Mouse (Mus musculus): ENCODE results near the gene Tanc1.
A peak's percentile ranks its signal among the peaks of the same experiment; 100 is the strongest.

The Tanc1 gene

DNA sequence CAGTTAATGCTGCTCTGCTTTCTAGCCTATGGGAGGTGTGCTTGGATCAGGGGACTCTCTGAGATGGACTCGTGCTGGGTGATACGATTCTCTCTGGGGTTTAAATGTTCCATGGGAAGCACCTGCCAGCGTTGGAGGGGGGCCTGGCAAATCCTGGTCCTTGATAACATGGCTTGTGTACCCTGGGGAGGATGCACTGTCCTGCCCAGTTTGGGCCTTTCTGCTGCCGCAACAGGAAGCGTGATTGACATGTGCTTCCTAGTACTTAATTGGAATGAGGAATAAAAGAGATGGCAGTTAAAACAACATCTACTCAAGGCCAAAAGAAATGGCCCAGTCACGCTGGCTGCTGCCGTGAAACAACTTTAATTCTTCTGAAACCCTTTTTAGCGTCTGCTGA lies 109.3 kb downstream of the Tanc1 start:
- no peak for DNase-seq

DNA sequence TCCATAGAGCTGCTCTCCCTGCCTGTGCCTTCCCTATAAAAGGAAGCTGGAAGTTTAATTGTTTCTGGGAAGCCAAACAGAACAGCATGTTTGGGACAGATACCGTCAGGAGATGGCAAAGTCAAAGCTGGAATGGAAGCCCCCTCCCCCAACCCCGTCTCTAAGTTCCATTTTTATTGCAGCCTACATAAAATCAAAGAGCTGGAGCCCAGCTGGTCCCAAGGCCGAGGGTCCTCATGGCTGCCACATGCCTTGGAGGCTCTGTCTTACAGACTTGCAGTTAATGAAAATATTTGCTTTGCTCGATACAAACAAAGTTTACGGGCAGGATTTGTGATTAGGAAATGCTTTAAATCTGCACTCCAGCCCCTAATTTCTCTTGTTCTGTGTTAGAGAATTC lies 109.9 kb downstream of the Tanc1 start:
- DNase-seq = no peak

DNA sequence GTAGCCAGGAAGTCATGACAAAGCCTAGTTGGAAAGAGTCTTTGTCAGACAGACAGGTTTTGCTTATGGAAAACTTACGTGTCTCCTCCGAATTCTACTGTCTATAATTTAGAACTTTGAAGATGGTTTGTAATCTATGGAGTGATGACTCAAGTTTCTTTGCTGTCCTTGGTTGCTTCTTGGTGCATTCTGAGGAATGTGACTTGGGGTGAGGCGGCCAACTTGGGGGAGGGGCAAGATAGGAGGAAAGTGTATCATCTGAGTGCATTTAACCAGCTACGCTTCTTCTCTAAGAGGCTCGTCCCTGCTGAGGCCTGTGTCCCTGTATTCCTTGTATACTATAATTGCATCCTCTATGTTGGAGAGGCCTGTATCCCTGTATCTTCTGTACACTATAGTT lies 111.5 kb downstream of the Tanc1 start:
- no peak for DNase-seq

DNA sequence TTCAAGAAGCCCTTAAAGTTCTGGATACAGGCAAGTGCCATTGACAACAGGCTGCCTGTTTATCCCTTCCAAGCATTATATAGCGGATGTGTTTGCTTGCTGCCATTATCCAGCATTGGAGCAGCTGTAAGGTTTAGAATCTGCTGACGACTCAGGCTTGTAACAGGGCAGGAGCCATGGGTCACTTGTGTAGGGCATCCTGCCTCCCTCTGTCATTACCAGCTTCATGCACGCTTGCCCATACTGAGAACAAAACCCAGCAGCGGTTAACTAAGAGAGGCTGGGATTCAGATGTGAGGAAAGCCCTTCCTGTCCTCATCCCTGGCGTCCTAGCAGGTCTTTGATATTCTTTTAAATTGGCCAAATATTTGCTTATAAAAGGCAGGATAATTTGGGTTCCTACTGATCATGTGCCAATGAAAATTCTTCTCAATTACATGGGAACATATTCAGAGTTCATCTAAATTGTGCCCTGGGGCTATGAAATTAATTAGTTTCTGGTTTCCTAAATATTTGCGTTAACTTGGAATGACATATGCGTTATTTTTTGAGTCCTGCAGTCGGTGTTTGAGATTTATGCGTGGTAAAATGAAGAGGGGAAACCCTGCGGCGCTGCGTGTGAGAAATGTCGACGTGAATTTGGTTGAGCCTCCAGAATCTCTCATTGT lies 113.8 kb downstream of the Tanc1 start:
- DNase-seq = no peak

DNA sequence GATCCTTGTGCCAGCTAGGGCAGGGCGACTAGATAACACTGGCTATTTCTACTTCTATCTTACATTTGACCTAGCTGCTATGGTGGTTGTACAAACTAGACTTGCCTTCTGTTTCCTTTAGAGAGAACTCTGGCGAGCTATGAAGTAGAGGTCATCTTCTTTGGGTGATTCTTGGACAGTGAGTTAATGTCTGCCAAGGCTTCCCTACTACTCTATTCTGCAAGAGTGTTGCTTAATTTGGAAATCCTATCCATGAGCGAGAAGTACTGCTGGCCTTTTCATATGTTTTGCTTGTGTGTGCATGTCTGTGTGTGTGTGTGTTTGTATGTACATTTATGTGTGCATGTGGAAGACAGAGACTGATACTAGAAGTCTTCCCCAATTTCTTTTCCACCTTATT lies 120.0 kb downstream of the Tanc1 start:
- no peak for DNase-seq

DNA sequence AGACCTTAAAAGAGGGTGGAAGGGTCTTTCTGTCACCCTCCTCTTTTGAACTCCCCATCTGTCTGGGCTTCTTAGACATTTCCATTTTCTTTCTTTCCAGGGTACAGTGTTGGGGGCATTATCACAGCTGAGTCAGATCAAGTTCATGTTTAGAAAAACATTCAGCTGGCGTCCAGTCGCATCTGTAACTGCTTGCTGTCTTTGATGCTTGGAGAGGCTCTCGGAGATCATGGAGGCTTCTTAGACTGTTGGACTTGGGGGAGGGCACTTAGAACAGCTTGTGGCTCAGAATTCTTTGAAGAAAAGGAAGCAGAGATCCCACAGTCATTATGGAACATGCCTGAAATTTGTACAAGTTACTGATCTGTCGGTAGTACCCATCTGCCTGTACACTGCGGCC lies 121.6 kb downstream of the Tanc1 start:
- DNase-seq = no peak

DNA sequence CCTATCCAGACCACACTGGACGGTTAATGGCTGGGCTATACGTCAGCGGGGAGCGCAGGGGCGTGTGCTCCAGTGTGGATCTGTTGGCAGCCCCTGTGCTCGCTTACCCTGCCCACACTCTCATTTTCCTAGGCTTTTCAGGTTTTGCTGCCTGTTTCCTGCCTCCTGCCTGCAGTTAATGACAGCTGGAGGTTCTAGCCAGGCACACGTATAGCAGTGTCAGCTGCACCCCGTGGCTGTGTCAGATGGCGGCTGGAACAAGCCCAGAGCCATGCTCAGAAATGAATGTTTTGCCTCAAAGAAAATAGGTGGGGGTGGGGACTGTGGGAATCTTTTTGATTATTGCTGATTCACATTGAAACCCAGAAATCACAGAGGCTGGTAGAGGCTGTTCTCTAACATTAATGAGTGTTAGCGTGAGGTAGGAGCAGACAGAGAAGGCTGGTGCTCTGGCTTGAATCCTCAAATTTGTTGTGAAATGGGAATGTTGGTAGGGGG lies 124.6 kb downstream of the Tanc1 start:
- no peak for DNase-seq

DNA sequence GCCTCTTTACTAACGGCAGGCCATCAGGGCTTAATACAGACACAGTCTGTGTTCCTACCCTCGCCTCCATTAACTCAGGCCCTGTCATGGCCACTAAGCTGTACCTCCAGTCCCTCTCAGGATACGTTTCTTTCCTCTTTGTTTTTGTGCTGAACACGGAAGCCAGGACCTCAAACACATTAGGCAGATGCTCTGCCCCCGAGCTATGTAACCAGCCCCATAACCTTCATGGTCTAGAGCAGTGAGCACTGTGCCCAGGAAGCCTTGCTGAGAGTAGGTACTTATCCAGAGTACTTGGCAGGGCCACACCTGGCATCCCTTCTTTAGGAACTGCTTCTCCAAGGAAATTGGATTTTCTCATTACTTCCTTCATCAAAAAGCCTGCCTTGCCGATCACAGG lies 125.5 kb downstream of the Tanc1 start:
- DNase-seq = no peak

DNA sequence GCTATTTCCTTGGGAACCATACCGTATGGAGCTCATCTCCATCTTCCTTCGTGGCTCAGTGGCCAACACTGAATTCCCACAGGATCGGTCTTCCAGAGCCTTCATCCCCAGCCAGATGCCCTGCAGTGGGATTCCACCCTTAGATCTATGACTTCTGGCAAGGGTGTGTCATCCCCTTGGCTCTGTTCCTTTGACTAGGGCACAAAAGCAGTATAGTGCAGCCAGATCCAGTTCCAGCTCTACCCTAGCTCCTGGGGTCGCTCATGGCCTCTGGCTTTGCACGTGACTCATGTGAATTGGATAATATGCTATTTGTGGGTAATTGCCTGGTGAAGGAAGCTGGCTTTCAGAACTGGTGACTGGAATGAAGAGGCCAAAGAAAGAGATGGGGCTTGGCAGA lies 126.5 kb downstream of the Tanc1 start:
- DNase-seq = no peak

DNA sequence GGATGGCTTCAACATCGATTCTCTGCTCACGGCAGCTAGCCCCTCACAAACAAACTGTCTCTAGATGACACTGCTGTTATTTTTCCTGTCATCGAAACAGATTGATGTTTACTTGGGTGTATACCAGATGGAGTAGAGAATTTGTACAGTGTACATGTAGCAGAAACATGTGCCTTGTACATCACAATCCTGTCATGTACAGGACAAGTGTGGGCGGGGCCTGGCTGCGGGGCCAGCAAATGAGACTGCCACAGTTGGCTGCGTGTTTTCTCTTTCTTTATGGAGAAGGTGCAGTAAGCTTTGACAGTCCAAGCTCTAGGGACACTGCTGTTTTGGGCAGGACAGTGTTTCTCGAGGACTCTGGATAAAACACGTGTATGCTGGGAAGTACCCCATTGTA lies 127.2 kb downstream of the Tanc1 start:
- DNase-seq = no peak

DNA sequence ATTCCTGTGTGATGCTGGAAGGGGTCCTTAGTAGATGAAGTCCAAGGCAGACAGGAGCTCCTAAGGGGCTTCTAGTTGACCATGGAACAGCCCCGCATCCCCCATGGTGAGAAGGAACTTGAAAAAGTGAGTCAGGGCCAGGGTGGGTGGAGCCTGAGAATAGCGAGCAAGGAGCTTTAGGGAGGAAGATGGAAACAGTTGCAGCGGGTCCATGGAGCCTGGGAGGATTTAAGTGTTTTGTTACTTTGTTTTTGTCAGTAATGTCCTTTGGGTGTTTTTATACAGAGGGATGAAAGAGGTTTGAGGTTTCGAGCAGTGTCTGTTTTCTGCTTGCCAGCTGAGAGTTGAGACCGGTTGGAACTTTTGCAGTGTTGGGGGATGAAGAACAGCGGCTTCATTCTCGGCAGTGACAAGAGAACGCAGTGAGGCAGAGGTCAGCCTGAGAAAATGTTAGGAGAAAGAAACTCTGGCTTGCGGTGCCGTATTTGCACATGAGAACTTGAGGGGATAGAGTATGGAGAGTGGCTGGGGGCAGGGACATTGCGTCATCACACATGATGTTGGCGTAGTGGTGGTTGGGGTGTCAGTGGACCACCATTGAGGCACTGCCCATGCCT lies 130.8 kb downstream of the Tanc1 start:
- DNase-seq = no peak

DNA sequence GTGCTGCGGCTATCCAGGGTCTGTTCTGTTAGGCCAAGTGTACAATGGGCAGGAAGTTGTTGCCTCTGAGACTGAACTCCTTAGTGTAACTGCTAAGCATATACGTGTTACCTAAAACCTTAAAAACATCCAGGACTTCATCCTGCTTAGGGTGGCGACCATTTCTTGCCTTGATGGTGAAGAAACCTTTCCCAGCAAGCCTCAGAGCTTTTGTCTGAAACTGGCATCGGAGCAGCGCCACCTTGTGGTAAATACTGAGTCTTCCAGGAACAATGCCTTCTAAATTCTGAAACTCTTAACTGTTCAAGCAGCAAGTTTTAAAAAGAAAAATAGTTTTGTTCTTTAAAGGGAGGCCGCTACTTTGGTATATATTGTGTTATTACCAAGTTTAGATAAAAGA lies 133.6 kb downstream of the Tanc1 start:
- DNase-seq = peak; percentile 64

DNA sequence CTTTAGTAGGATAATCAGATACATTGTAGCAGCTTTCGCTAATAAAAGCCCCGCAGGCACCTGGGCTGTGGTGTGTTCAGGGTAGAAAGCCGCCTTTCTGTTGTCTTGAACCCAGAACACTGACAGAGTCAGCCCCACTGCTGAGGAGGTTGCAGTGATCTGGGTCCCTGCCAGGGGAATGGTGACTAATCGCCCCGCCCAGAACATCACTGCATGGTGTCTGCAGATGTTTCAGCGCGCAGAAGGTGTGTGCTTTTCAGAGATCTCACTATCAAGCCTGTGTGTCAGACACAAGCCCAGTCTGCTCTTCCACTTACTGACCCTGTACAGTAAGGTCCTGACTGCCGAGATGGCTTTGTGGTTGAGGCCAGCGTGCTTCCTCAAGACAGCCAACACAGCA lies 134.2 kb downstream of the Tanc1 start:
- DNase-seq = no peak

DNA sequence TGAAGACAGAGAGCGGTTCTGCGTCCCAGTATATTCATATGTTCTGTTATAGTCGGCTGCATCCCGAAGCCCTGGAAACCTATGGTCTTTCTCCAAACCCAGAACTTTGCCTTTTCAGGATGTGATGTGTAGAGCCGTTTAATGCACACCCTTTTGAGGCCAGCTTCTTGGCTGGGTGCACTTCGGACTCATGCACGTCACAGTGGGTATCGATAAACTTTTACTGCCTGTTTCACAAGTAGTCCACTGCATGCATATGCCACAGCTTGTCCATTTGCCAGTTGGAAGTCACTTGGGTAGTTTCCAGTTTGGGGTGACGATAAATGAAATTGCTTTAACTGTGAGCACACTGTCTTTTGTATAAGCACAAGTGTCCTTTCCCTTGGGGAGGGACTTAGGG lies 135.9 kb downstream of the Tanc1 start:
- no peak for DNase-seq

DNA sequence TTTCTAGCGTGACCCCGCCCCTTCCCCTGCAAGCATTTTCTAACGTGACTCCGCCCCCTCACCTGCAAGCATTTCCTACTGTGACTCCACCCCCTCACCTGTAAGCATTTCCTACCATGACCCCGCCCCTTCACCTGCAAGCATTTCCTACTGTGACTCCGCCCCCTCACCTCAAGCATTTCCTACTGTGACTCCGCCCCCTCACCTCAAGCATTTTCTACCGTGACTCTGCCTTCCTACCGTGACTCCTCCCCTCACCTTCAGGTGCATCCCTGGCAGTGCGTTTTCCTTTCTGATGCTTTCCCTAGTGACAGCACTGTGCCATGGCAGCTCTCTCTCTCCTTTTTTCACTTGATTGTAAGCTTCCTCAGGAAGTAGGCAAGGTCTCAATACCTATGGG lies 137.5 kb downstream of the Tanc1 start:
- no peak for DNase-seq

DNA sequence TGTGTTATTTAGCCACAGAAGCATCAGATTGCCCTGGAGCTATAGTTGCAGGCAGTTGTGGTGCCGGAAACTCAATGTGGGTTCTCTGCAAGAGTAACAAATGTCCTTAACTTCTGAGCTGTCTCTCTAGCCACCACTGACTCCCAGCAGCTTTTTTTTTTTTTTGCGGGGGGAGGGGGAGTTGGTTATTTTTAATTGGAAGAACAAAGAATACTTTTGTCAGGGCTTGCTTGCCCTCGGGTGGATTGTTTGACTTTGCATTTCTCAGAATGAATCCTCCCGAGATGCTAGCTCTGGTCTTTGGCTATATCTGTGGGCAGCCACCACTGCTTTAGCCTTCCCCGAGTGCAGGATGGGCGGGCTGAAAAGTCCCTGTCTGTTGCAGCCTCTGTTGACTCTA lies 139.3 kb downstream of the Tanc1 start:
- DNase-seq = no peak

DNA sequence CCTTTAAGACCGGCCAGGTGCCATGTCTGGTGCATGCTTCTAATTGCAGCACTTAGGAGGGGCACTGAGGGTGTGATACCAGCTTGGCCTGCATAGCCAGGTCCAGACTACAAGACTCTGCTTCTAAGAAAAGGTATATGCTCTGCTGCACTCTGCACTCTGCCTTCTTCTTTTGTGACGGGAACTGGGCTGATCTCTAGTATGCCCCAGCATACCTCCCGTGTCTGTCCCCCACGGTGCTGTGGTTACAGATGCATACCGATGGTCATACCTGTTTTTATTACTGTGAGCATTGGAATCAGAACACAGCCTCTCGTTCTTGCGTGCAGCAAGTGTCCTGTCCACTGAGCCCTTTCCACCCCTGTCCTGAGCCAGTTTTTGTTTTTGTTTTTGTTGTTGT lies 140.3 kb downstream of the Tanc1 start:
- DNase-seq = no peak

DNA sequence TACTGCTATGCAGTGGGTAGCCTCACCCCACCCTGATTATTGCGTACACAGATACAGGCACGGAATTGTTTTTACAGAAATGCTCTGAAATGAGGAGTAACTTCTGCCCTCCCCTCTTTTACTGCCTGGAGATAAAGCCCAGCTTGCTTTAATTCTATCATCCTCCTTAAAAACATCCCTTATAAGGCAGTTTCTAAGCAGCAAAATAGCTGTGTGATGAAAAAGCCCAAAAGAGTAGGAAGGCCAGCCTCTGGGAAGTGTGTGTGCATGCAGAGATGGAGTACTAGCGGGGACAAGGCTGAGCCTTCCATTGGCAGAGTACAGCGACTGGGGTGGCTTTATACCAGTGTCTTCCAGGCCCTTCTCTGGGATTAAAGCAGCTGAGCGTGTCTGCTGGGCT lies 140.9 kb downstream of the Tanc1 start:
- no peak for DNase-seq

DNA sequence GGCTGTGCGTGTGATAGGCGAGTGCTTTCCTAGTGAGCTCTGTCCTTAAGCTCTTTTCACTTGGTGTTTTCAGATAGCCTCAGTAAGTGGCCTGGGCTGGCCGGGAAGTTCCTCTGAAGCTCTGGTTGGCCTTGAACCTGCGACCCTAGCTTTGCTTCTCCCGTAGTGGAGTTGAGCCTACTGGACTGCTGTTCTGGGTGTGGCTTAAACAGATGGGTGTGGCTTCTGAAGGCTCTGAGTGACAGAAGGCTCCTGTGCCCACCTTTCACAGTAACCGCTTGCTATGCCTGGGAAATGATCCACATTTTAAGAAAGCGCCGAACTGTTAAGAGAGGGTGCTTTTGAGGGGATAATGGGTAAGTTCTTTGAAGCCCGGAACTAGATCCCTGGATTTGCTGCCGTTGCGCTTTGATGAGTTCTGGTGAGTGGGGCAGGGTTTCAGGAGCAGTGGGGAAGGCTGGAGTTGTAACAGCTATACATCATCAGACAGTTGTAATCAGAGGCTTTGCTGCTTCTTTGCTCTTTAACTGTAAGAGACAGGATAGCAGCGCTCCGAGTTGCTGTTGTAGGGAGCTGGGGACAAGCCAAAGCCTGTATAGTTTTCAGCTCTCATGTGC lies 144.4 kb downstream of the Tanc1 start:
- no peak for DNase-seq

DNA sequence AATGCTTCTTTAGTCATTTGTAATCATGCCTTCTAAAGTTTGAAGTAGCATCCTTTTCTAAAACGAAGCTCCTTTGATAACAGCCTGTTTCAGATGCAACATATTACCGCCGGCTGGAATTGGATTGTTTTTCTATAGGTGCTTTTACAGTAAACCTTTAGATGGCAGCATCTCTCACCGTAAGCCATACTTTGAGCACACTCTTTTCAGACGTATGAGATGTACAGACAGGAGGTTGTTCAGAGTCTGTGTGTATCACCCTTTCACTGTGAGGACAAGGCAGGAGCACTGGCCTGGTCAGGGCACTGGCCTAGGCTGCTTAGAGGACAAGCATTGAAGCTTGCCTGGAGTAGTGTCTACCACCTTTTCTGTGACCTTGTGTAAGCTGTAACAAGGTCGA lies 145.2 kb downstream of the Tanc1 start:
- no peak for DNase-seq

DNA sequence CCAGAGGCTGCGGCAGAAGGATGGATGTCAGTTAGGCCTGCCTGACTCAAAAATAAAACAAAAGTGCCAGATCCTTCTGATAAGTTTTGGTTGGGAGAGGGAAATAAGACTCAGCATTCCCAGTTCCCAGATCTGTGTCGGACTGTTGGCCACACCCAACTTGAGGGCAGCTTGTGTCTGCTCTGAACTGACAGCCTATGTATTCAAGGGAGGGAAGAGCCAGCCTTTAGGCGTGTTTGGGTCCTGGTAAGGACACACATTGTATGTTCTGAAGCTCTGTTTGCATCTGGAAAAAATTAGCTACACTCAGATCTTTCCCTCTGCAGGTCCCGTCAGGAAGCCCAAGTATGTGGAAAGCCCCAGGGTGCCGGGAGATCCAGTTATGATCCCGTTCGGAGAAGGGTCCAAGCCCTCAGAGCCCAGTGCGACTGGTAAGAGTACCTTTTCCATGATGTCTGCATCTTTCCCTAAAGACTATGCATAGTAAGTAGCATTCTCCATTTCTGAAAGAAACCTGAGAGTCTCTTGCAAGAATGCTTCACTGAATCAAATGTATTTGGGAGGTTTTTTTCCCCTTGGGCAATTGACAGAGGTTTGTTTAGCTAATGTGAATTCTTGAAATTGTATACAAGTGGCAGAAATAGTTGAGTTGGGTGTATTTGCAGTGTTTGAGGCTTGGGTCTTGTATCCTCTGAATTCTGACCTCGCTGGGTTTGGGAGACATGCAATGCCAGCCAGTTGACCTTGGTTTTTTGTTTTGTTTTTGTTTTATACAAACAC lies 146.5 kb downstream of the Tanc1 start:
- DNase-seq = no peak

DNA sequence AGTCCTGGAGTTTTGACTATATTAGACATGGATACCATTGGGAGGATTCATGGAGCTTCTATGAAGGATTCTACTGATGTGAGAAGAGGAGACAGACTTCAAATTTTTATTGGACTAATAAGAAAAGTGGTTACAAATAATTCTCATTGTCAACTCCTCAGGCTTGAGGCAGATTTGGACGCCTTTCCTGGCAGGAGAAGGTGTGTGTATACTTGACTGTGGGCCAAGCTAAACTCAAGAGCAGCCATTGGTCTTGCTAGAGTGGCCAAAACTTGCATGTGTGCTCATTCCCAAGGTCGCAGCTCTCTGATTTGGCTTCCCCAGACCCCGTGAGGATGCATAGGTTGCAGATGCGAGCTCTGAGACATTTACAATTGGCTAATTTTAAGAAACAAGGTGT lies 148.9 kb downstream of the Tanc1 start:
- DNase-seq = no peak

DNA sequence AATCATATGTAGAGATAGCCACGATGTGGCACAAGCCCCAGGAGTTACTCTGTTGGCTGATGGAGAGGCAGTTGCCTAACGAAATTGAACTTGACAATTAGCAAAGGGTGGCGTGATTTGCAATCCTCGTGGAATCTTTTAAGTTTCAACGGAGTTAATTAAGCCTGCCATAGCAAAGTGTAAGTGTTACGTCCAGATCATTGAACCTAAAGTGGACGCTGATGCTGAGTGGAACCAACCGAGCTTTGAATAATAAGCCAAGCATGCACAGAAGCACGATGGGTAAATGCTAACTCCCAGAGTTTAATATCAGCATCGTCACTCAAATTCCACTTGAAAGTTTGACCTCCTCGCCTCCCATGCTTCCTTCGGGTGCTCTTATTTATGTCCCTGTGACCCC lies 149.3 kb downstream of the Tanc1 start:
- no peak for DNase-seq

DNA sequence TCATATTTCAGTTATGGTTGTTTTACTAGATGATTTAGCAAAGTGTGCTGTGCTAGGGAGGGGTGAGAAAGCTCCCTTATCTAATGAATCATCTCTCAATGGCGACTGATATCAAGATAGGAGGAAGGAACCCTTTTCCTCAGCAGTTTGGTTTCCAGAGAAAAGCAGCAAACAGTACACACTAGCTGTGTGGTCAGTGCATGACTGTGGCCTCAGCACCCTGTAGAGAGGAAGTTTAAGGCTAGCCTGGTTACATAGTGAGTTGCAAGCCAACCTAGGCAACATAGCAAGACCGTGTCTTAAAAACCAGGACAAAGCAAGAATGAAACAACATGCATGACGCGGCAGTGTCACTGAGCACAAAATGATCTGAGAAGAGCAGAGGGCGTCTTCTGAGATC lies 150.4 kb downstream of the Tanc1 start:
- no peak for DNase-seq
